Mouse (Mus musculus) kidney, embryonic 14.5 days (tissue): ENCODE results near the gene Hspg2. TPM values are rescaled to one million over a fixed set of nuclear protein-coding genes. Genes with fewer than 3 reads are reported as not detected.
"Not testable (repeated sequence)": the region's sequence is repeated elsewhere in the genome, so short reads cannot be mapped to it uniquely, and the experiment has no call there.

Experiments used
- ATAC-seq: fragments of 200-750 bp; cut with Nextera tagmentation; 2 replicates; pipeline ENCODE4 v1.8.0; 2017; ENCODE audit warnings: moderate number of reproducible peaks, mild to moderate bottlenecking, moderate TSS enrichment, moderate library complexity; ENCODE audit not compliant: low FRiP score, low TSS enrichment
- H3K27ac ChIP-seq: fragments of 300-500 bp; sonication (generic); 2 replicates; pipeline ENCODE4 v1.5.1; 2014; ENCODE audit warnings: low read depth, mild to moderate bottlenecking, low read length, moderate library complexity, mixed read lengths
- H3K27me3 ChIP-seq: fragments of 300-500 bp; sonication (generic); 2 replicates; pipeline ENCODE4 v1.6.1; 2014; ENCODE audit warnings: mild to moderate bottlenecking, low read length; ENCODE audit not compliant: control insufficient read depth, insufficient read depth
- H3K36me3 ChIP-seq: fragments of 300-500 bp; sonication (generic); 2 replicates; pipeline ENCODE4 v1.6.1; 2014; ENCODE audit warnings: low read length, mixed read lengths; ENCODE audit not compliant: control insufficient read depth, insufficient read depth
- H3K4me1 ChIP-seq: fragments of 300-500 bp; sonication (generic); 2 replicates; pipeline ENCODE4 v1.6.1; 2014; ENCODE audit warnings: low read length, mixed read lengths; ENCODE audit not compliant: control insufficient read depth, insufficient read depth
- H3K4me2 ChIP-seq: fragments of 300-500 bp; sonication (generic); replicated peaks from 2 replicates; pipeline ENCODE4 v1.6.1; 2014; ENCODE audit warnings: low read depth, mild to moderate bottlenecking, low read length
- H3K4me3 ChIP-seq: fragments of 300-500 bp; sonication (generic); 2 replicates; pipeline ENCODE4 v1.5.1; 2014; ENCODE audit warnings: mild to moderate bottlenecking, low read length
- H3K9ac ChIP-seq: fragments of 300-500 bp; sonication (generic); 2 replicates; pipeline ENCODE4 v1.6.1; 2014; ENCODE audit warnings: low read depth, mild to moderate bottlenecking, low read length, moderate library complexity
- H3K9me3 ChIP-seq: fragments of 300-500 bp; sonication (generic); 2 replicates; pipeline ENCODE4 v1.6.1; 2016; ENCODE audit warnings: low read length; ENCODE audit not compliant: control insufficient read depth
- WGBS: fragments of 180-500 bp; shearing (Covaris S2); extraction: QIAGEN DNeasy Blood & Tissue Kit; methylation state at CpG from one replicate; pipeline ENCODE4 v1.1.7; 2014; 5-methylcytosine and 5-hydroxymethylcytosine counted together
- polyA plus RNA-seq: library from polyadenylated mRNA; unstranded; fragments of >200 nt; fragmentation: Nextera tagmentation; extraction: Ambion mirVana; gene quantifications from 2 replicates; pipeline ENCODE4 v1.2.1, GENCODE M21; 2014

Hspg2 gene
- polyA plus RNA-seq, 1 experiment from 2014 or later: 56.2 TPM

DNA sequence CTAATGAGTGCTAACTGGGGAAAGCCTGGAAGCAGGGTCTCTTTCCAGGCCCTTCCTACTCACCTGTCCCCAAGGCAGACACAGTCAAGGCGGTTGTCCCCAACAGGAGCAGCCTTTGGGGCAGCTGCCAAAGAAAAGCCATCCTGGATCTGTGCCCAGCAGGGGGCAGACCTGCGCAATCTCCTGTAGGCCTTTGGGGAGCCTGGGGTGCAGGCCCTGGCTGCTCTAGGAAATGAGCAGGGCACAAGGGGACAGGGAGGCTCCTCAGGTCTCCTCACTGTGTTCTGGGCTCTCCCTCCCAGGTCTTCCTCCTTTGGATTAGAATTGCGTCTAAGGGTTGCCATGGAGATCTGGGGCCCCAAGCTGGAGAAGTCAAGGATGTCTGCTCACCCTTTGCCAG, 113.2 kb downstream of the Hspg2 start:
- no peaks in the 10 kb centered on the region; the same call in 1 of the 2 replicates for H3K4me1 ChIP-seq
- H3K36me3 ChIP-seq: no peaks in the 10 kb centered on the region
- no peak overlapping the region for H3K27ac ChIP-seq
- no peak overlapping the region for H3K4me3 ChIP-seq
- no peak for ATAC-seq
- no peak overlapping the region for H3K4me2 ChIP-seq
- H3K27me3 ChIP-seq: 0 out of 2 replicates have a peak, but pooled peaks cover 5% of the 10 kb centered on the region
- no peak overlapping the region for H3K9ac ChIP-seq
- H3K9me3 ChIP-seq: no peaks in the 10 kb centered on the region
- 43% methylated on average over 3 of the region's 3 CpGs for WGBS

DNA sequence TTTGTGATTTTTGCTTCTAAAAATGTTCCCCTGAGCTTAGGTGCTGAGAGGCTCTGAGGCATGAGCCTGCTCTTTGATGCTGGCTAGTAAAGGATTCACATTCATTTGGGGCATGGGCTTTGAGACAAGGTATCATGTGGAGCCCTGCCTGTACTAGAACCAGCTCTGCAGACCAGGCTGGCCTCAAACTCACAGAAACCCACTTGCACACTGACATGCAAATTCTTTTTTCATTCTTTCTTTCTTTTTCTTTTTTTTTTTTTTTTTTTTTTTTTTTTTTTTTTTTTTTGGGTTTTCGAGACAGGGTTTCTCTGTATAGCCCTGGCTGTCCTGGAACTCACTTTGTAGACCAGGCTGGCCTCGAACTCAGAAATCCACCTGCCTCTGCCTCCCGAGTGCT, 120.5 kb downstream of the Hspg2 start:
- WGBS: 87% methylated on average over 2 of the region's 3 CpGs
- ATAC-seq: not testable (repeated sequence)

DNA sequence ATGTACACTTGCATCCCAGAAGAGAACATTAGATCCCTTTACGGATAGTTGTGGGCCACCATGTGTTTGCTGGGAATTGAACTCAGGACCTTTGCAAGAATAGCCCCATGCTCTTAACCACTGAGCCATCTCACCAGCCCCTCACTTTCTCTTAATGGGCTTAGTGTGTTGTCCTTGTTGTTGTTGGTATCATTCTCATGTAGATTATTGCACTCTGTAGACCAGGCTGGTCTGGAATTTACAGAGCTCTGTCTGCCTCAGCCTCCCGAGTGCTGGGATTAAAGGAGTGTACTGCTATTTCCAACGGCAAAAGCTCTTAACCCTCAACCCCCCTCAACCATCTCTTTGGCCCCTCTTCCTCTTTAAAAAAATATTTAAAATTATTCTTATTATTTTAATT, 121.0 kb downstream of the Hspg2 start:
- H3K9me3 ChIP-seq: no peaks in the 10 kb centered on the region
- no peaks in the 10 kb centered on the region for H3K36me3 ChIP-seq
- H3K4me3 ChIP-seq: no peak overlapping the region
- H3K27me3 ChIP-seq: no peaks in the 10 kb centered on the region
- 84% methylated on average over 3 of the region's 3 CpGs for WGBS
- H3K27ac ChIP-seq: no peak overlapping the region
- no peak overlapping the region for H3K4me2 ChIP-seq
- H3K9ac ChIP-seq: no peak overlapping the region
- H3K4me1 ChIP-seq: no peaks in the 10 kb centered on the region
- ATAC-seq: no peak

More for the DNA sequence above, 120.5 kb downstream of the Hspg2 start:
- H3K36me3 ChIP-seq, H3K4me2 ChIP-seq, H3K4me1 ChIP-seq, H3K9ac ChIP-seq, H3K9me3 ChIP-seq, H3K27me3 ChIP-seq, H3K4me3 ChIP-seq, H3K27ac ChIP-seq: not testable (repeated sequence)

DNA sequence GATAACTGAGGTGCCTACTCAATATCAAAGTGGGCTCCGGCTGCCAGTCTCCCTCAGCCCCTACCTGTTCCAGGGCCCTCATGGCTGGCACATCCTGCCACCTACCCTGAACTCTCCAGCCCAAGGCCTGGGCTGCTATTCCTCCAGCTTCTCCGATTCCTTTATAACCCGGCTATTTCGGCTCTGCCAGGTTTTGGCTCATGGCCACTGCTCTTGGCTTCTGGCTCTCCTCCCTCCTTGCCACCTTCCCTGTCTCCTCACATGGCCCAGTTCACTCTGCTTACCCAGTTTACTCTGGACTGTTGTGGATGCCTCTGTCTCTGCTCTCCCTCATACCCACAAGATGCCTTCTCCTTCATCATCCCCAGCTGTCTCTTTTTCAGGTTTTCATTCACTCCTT, 122.4 kb downstream of the Hspg2 start:
- 81% methylated on average over 4 of the region's 4 CpGs for WGBS
- H3K4me2 ChIP-seq: no peak overlapping the region

DNA sequence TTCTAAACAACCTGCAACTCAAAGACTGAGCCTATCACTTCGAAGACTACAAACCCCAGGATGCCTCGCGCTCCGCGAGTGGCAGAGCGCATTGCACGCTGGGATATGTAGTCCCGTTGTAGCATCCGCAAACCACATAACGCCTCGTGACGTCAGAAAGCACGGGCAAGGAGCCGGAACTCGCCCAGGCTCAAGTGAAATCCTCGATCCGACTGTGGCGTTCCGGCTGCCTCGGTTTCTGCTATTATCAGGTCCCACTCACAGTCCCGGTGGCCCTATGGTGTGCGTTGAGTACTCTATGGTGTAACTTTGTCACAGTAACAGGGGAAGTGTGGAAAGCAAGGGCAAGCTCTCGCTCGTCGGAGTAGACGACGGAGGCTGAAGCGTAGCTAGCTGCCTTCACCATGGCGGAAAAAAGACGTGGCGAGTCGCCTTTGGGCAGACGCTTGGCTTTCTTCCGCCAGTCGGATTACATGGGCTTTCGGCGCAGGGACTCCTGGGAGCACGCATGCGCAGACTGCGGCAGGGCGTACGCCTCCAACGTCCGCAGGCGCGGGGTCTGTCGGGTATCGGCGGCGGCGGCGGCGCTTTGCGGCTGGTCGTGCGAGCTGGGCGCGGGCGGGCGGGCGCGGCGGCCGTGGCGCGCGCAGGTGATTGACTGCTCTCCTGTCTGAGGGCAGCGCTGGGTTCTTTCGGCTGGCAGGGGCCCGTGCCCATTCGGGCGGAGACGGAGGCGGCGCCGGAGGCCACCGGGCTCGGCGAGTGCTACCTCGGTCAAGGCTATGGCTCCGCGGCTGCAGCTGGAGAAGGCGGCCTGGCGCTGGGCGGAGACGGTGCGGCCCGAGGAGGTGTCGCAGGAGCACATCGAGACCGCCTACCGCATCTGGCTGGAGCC, 125.3 kb downstream of the Hspg2 start, which contains the start of gene Usp48:
Usp48 (plus strand) TSS at position 155 of the 895 bp plus-strand sequence.
- WGBS: 1% methylated on average over 92 of the region's 92 CpGs
- peaks cover 16% of the 10 kb centered on the region for H3K4me1 ChIP-seq
- H3K9ac ChIP-seq: peak within 1 kb of the TSS; percentile 90
- H3K9me3 ChIP-seq: no peaks in the 10 kb centered on the region
- no peaks in the 10 kb centered on the region for H3K27me3 ChIP-seq
- peak within 1 kb of the TSS; percentile 96 for H3K4me3 ChIP-seq
- H3K4me2 ChIP-seq: peak within 1 kb of the TSS; percentile 93
- H3K27ac ChIP-seq: peak within 1 kb of the TSS; percentile 99
- no peaks in the 10 kb centered on the region for H3K36me3 ChIP-seq
- peak; percentile 94 for ATAC-seq

More for the DNA sequence above, 122.4 kb downstream of the Hspg2 start:
- H3K27me3 ChIP-seq: no peaks in the 10 kb centered on the region
- no peak overlapping the region for H3K27ac ChIP-seq
- no peak for ATAC-seq
- H3K4me3 ChIP-seq: no peak overlapping the region
- H3K9me3 ChIP-seq: no peaks in the 10 kb centered on the region
- no peaks in the 10 kb centered on the region for H3K36me3 ChIP-seq
- H3K4me1 ChIP-seq: peaks cover 11% of the 10 kb centered on the region
- no peak overlapping the region for H3K9ac ChIP-seq

DNA sequence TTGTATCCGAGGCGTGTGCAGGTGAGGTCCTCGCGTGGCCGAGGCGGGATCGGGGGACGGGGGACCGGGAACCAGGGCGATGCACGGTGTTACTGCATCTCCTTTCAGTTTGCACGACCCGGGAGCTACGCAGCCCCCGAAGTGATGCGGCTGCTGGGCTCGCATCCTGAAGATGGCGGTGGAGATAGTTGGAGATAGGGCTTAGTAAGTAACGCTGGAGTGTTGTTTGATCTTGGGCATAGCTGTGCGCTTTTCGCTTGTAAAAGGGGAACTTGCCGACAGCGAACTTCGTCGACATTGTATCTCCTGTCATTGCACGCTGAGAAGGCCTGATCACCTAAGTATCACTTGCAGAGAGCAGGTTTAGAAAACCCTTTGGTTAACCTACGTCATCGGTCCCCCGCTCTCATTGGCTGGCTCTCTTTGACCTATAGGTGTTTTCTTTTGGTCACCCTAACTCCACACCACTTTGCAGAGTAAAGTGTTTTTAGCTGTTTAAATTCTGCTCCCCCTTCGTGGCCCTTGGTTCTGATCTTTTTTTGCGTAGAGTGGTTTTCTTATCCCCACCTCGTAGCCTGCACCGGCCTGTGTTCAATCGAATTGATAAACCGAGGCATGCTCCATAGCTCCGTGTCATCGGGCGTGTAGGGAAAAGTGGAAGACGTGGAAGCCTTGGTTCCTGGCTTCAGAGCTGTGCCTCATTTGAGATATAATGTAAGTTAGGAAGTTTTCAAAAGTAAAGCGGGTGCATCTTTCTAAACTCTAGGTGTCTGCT, 126.1 kb downstream of the Hspg2 start:
- Histone ChIP-seq H3K9ac (peak overlapping the region; percentile 90), H3K27me3 (no peaks in the 10 kb centered on the region), H3K27ac (peak overlapping the region; percentile 99), H3K36me3 (no peaks in the 10 kb centered on the region), H3K4me1 (peaks cover 16% of the 10 kb centered on the region), H3K4me2 (peak overlapping the region; percentile 93), H3K9me3 (no peaks in the 10 kb centered on the region), H3K4me3 (peak overlapping the region; percentile 96)
- WGBS: 3% methylated on average over 40 of the region's 40 CpGs
- peak; percentile 32 for ATAC-seq

DNA sequence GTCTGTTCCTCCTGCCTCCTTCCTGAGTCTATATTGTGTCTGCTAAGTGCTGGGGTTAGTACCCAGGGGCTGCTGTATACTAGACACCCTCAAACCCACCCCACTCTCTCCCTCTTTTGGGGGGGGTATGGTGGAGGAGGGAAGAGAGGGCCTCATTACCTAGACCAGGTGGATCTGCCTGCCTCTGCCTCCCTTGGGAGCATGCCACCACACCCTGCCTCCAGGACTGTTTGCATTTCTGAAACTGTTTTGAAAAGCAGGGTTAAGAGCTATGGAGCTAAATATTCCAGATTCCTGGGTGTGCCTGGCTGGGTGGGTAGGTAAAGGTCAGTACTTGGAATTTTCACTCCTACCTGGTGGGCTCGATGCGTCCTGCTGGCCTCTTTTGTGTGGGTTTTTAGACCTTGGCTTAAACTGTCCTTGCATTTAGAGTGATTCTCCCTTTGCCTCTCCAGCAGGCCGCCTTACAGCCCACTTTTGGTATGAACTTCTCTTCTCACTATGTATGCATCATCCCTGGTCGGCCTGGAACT, 128.6 kb downstream of the Hspg2 start:
- Histone ChIP-seq H3K27me3 (no peaks in the 10 kb centered on the region), H3K27ac (no peak overlapping the region), H3K4me1 (peaks cover 16% of the 10 kb centered on the region), H3K9me3 (no peaks in the 10 kb centered on the region), H3K9ac (no peak overlapping the region), H3K4me3 (no peak overlapping the region), H3K36me3 (no peaks in the 10 kb centered on the region), H3K4me2 (no peak overlapping the region)
- ATAC-seq: no peak
- 90% methylated on average over 4 of the region's 4 CpGs for WGBS

DNA sequence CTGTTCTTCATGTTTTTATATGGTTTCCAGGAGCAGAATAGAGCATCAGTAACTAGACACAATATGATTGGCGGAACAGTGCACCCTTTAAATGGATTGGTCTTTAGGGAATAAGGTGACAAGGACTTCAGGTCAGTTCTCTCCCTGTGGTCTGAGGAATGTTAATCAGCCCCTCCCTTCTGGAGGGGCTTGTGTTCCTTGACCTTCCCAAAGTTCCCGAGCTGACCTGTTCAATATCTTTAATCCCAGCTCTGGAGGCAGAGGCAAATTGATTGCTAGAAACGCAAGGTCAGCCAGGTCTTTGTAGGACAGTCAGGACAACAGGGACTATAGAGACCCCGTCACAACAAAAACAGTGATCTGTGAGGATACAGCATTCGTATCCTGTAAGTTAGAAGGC, 130.0 kb downstream of the Hspg2 start:
- H3K4me1 ChIP-seq: peaks cover 16% of the 10 kb centered on the region
- H3K9me3 ChIP-seq: no peaks in the 10 kb centered on the region
- H3K9ac ChIP-seq: no peak overlapping the region
- no peak overlapping the region for H3K4me3 ChIP-seq
- H3K4me2 ChIP-seq: no peak overlapping the region
- no peak for ATAC-seq
- H3K36me3 ChIP-seq: no peaks in the 10 kb centered on the region
- 86% methylated on average over 5 of the region's 5 CpGs for WGBS
- H3K27ac ChIP-seq: no peak overlapping the region
- no peaks in the 10 kb centered on the region for H3K27me3 ChIP-seq
